Mouse (Mus musculus) E14TG2a.4 (cell line): ENCODE results near the gene Grip1.

ENCODE experiments used
- CTCF ChIP-seq: conservative IDR thresholded peaks from 2 replicates; pipeline ENCODE4 v1.5.1; 2014; ENCODE audit warnings: low read length
- NANOG ChIP-seq: IDR thresholded peaks from 2 replicates; pipeline ENCODE4 v1.6.1; 2014; ENCODE audit warnings: borderline replicate concordance, low read length, mixed read lengths

DNA sequence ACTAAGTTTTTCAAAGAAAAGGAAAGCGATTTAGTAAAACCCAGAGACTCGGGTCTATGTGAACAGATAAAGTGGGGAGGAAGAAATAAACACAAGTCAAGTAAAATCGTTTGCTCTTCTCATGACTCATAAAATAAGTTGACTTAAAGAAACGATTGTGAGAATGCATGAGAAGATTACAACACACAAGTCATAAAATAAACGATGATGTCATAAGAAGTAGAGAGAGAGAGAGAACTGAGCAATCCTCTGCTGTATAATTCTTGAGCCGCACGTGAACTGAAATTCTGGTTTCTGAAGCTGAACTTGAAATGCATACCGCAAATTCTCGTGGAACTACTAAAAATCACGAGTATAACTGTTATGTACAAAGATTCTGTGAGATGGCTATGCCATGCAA is 95.1 kb downstream of the Grip1 start:
- TF ChIP-seq CTCF: no peak
- no peak for TF ChIP-seq NANOG
